Mouse (Mus musculus) stomach, embryonic 15.5 days (tissue): ENCODE results near the gene Olfr681. TPM values are rescaled to one million over a fixed set of nuclear protein-coding genes. Genes with fewer than 3 reads are reported as not detected.
"Not testable (repeated sequence)": the region's sequence is repeated elsewhere in the genome, so short reads cannot be mapped to it uniquely, and the experiment has no call there.

Experiments
- ATAC-seq: fragments of 200-750 bp; cut with Nextera tagmentation; 2 replicates; pipeline ENCODE4 v1.8.0; 2017; ENCODE audit warnings: low read depth, moderate number of reproducible peaks, moderate TSS enrichment; ENCODE audit not compliant: insufficient read depth, low FRiP score
- H3K27ac ChIP-seq: fragments of 300-500 bp; sonication (generic); 2 replicates; pipeline ENCODE4 v1.5.1; 2015; ENCODE audit warnings: mild to moderate bottlenecking, inconsistent platforms
- H3K27me3 ChIP-seq: fragments of 300-500 bp; sonication (generic); replicated peaks from 2 replicates; pipeline ENCODE4 v1.6.1; 2015; ENCODE audit warnings: inconsistent platforms
- H3K36me3 ChIP-seq: fragments of 300-500 bp; sonication (generic); 2 replicates; pipeline ENCODE4 v1.6.1; 2015; ENCODE audit warnings: inconsistent platforms
- H3K4me1 ChIP-seq: fragments of 300-500 bp; sonication (generic); 2 replicates; pipeline ENCODE4 v1.6.1; 2015; ENCODE audit warnings: inconsistent platforms
- H3K4me2 ChIP-seq: fragments of 300-500 bp; sonication (generic); 2 replicates; pipeline ENCODE4 v1.6.1; 2015; ENCODE audit warnings: mild to moderate bottlenecking, inconsistent platforms
- H3K4me3 ChIP-seq: fragments of 300-500 bp; sonication (generic); replicated peaks from 2 replicates; pipeline ENCODE4 v1.5.1; 2015; ENCODE audit warnings: inconsistent platforms
- H3K9ac ChIP-seq: fragments of 300-500 bp; sonication (generic); 2 replicates; pipeline ENCODE4 v1.6.1; 2015; ENCODE audit warnings: inconsistent platforms
- H3K9me3 ChIP-seq: fragments of 300-500 bp; sonication (generic); 2 replicates; pipeline ENCODE4 v1.6.1; 2016; ENCODE audit warnings: inconsistent platforms
- WGBS: fragments of 180-500 bp; shearing (Covaris S2); methylation state at CpG from one replicate; pipeline ENCODE4 v1.1.7; 2015; 5-methylcytosine and 5-hydroxymethylcytosine counted together
- polyA plus RNA-seq: library from polyadenylated mRNA; unstranded; fragments of >200 nt; fragmentation: Nextera tagmentation; extraction: Ambion mirVana; gene quantifications from 2 replicates; pipeline ENCODE4 v1.2.1, GENCODE M21; 2015

The Olfr681 gene
- not detected in 2 replicates for polyA plus RNA-seq

DNA sequence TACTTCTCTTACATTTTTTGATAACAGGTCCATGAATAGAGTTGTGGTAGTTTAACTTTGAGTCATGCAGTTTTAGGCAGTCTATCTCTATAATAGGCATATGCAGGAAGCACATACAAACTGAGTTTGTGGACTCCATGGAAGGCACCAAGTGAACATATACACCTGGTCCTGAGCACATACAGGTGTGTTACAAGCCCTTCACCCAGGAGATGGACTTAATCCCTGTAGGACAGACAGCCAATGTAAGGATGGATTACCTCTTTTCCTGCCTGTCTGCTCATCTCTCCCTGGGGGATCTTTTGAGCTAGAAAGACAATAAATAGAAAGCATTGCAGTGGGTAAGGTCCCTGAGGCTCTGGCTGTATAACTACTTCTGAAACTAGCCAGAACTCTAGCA is at the start of gene Olfr681:
TSS of gene Olfr681 (plus strand) at position 301 of the 400 bp plus-strand sequence.
- Histone ChIP-seq H3K4me1 (no peaks in the 10 kb centered on the region), H3K27ac (no peak within 1 kb of the TSS), H3K27me3 (no peaks in the 10 kb centered on the region), H3K9me3 (no peaks in the 10 kb centered on the region), H3K36me3 (no peaks in the 10 kb centered on the region), H3K4me3 (no peak within 1 kb of the TSS), H3K9ac (no peak within 1 kb of the TSS), H3K4me2 (no peak within 1 kb of the TSS)
- ATAC-seq: no peak

DNA sequence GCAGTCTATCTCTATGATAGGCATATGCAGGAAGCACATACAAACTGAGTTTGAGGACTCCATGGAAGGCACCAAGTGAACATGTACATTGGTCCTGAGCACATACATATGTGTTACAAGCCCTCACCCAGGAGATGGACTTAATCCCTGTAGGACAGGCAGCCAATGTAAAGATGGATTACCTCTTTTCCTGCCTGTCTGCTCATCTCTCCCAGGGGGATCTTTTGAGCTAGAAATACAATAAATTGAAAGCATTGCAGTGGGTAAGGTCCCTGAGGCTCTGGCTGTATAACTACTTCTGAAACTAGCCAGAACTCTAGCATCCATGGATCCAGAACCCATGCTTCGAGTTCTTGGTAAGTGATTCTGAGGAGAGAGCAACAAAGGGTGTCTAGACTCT is 35.7 kb upstream of the Olfr681 start, which contains the start of gene Olfr679:
TSS of gene Olfr679 (plus strand) at position 301 of the 400 bp plus-strand sequence.
- H3K9ac ChIP-seq: no peak within 1 kb of the TSS
- no peak within 1 kb of the TSS for H3K4me3 ChIP-seq
- H3K36me3 ChIP-seq: no peaks in the 10 kb centered on the region
- no peaks in the 10 kb centered on the region for H3K4me1 ChIP-seq
- no peaks in the 10 kb centered on the region for H3K27me3 ChIP-seq
- no peaks in the 10 kb centered on the region for H3K9me3 ChIP-seq
- H3K27ac ChIP-seq: no peak within 1 kb of the TSS
- ATAC-seq: no peak
- WGBS: 66% methylated on average over 1 of the region's 1 CpGs
- H3K4me2 ChIP-seq: no peak within 1 kb of the TSS

DNA sequence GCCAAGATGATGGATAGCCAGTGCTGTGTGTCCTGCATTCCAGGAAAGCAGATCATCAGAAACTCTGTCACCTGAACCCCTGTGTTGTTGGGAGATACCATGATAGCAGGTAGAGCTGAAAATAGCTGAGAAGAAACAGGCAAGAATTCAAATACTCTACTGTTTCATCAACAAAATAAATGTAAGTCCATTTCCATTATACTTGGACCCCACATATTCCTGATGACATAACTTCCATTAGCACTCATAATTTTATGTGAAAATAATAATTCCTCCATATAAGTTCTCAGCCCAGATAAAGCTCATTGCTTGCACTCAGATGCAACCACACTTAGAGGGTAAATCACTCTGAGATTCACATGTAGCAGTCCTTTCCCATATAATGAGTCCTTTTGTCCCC is 23.9 kb upstream of the Olfr681 start, which contains the start of gene Olfr680-ps1:
TSS of gene Olfr680-ps1 (minus strand) at position 101 of the 400 bp plus-strand sequence.
- H3K27me3 ChIP-seq, H3K4me3 ChIP-seq, H3K27ac ChIP-seq, H3K36me3 ChIP-seq, H3K4me2 ChIP-seq, ATAC-seq, H3K9me3 ChIP-seq, H3K4me1 ChIP-seq, H3K9ac ChIP-seq: not testable (repeated sequence)

DNA sequence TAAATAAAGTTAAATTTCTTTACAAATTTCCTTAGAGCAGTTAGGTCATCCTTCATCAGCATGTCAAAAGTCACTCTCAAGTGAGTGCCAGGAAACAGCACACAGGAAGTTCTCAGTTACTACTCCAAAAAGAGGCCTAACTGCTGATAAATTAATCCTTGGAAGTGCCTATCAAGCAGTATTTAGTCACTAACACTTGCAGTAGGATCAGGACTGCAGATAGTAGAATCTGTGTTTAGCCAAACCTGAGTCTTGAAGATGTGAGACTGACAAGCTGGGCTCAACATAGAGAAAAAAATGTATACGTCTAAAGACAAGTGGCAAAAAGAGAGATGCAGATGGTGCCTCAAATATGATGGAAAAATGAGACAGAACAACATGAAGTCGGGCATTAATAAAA is 24.6 kb downstream of the Olfr681 start:
- Histone ChIP-seq H3K9me3 (no peaks in the 10 kb centered on the region), H3K4me1 (no peaks in the 10 kb centered on the region), H3K4me3 (no peak overlapping the region), H3K9ac (no peak overlapping the region), H3K27ac (no peak overlapping the region), H3K4me2 (no peak overlapping the region), H3K27me3 (no peaks in the 10 kb centered on the region), H3K36me3 (no peaks in the 10 kb centered on the region)
- no peak for ATAC-seq
- WGBS: 63% methylated on average over 2 of the region's 2 CpGs

DNA sequence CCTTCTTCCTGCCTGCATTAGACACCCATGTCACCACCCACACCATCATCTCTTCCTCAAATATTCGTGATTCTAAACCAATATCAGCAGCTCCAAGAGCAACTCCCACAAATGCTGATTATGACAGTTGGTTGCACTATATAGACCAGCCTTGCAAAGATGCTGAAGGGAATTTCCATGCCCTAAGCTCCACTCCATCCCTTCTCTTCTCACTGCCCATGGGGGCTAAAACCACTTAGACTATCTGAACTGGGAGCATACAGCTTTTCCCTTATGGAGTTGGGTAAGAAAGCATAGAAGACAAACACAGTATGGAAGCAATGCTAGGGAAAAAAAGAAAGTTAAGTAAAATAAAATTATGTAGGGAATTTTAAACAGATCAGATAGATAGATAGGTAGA is 30.3 kb downstream of the Olfr681 start, which contains the start of gene Olfr683:
TSS of gene Olfr683 (minus strand) at position 101 of the 400 bp plus-strand sequence.
- H3K9ac ChIP-seq: no peak within 1 kb of the TSS
- no peak within 1 kb of the TSS for H3K4me3 ChIP-seq
- no peaks in the 10 kb centered on the region for H3K36me3 ChIP-seq
- H3K4me2 ChIP-seq: no peak within 1 kb of the TSS
- H3K27ac ChIP-seq: no peak within 1 kb of the TSS
- no peaks in the 10 kb centered on the region for H3K27me3 ChIP-seq
- WGBS: 70% methylated on average over 1 of the region's 1 CpGs
- no peaks in the 10 kb centered on the region for H3K9me3 ChIP-seq
- no peak for ATAC-seq
- no peaks in the 10 kb centered on the region for H3K4me1 ChIP-seq

DNA sequence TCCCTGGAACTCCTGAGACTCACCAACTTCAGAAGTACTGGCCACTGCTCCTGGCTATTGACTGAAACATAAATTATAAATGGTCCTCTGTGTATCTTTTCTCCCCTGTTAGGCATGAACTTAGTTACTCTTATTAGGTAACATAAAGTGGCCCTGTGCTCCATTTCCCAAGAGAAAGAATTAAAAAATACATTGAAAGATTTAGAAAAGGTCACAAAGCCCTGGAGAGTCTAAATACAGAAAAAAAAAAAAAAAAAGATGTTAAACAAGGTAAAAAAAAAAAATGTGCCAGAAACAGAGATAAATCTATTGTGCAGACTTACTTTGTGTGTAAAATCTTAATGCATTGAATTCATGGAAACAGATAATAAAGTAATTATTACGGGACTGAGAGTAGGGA is 46.9 kb downstream of the Olfr681 start, which contains the start of gene Olfr684:
TSS of gene Olfr684 (minus strand) at position 101 of the 400 bp plus-strand sequence.
- H3K9me3 ChIP-seq: no peaks in the 10 kb centered on the region
- 86% methylated on average over 1 of the region's 1 CpGs for WGBS
- ATAC-seq: no peak
- no peak within 1 kb of the TSS for H3K4me3 ChIP-seq
- H3K27me3 ChIP-seq: no peaks in the 10 kb centered on the region
- no peaks in the 10 kb centered on the region for H3K36me3 ChIP-seq
- H3K9ac ChIP-seq: no peak within 1 kb of the TSS
- no peak within 1 kb of the TSS for H3K27ac ChIP-seq
- H3K4me2 ChIP-seq: no peak within 1 kb of the TSS
- H3K4me1 ChIP-seq: no peaks in the 10 kb centered on the region

DNA sequence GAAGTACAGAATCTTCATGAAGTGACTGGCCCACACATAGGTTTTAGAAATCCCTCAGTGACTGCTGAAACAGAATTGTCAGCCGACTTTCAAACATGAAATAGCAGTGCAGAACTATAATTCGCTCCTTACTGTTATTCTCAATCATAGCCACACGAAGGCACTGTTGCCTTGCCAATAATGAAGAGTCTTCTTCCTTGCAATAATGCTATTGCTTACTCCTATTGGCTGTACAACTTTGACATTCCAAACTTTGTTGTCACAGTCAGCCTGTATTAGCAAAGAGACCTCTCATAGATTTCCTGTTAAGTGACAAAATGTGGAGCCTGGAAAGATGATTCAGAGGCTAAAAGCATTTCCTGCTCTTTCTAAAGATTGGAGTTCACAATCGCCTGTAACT is 54.1 kb downstream of the Olfr681 start:
- no peaks in the 10 kb centered on the region for H3K27me3 ChIP-seq
- no peaks in the 10 kb centered on the region for H3K4me1 ChIP-seq
- no peak overlapping the region for H3K9ac ChIP-seq
- H3K36me3 ChIP-seq: no peaks in the 10 kb centered on the region
- no peak for ATAC-seq
- 45% methylated on average over 4 of the region's 4 CpGs for WGBS
- H3K27ac ChIP-seq: no peak overlapping the region
- no peaks in the 10 kb centered on the region for H3K9me3 ChIP-seq
- no peak overlapping the region for H3K4me3 ChIP-seq
- no peak overlapping the region for H3K4me2 ChIP-seq

Other genes starting within 250 kb of the Olfr681 start
- gene Olfr665, start 238.8 kb upstream of the Olfr681 start, polyA plus RNA-seq: not detected in 2 replicates
- gene Olfr666, start 220.9 kb upstream of the Olfr681 start, polyA plus RNA-seq: not detected in 2 replicates
- not detected in 2 replicates for gene Olfr667, start 195.4 kb upstream of the Olfr681 start, polyA plus RNA-seq
- not detected in 2 replicates for gene Olfr668, start 188.8 kb upstream of the Olfr681 start, polyA plus RNA-seq
- not detected in 2 replicates for gene Olfr669, start 182.6 kb upstream of the Olfr681 start, polyA plus RNA-seq
- not detected in 2 replicates for gene Olfr670, start 154.2 kb upstream of the Olfr681 start, polyA plus RNA-seq
- not detected in 2 replicates for gene Olfr671, start 137.7 kb upstream of the Olfr681 start, polyA plus RNA-seq
- not detected in 2 replicates for gene Olfr672, start 114.8 kb upstream of the Olfr681 start, polyA plus RNA-seq
- gene Olfr675, start 88.4 kb upstream of the Olfr681 start, polyA plus RNA-seq: not detected in 2 replicates
- gene Olfr676, start 84.1 kb upstream of the Olfr681 start, polyA plus RNA-seq: not detected in 2 replicates
- gene Olfr677, start 65.5 kb upstream of the Olfr681 start, polyA plus RNA-seq: not detected in 2 replicates
- not detected in 2 replicates for gene Olfr678, start 52.4 kb upstream of the Olfr681 start, polyA plus RNA-seq
- not detected in 2 replicates for gene Olfr679, start 35.6 kb upstream of the Olfr681 start, polyA plus RNA-seq
- gene Olfr680-ps1, start 24.0 kb upstream of the Olfr681 start, polyA plus RNA-seq: not detected in 2 replicates
- not detected in 2 replicates for gene Olfr683, start 30.2 kb downstream of the Olfr681 start, polyA plus RNA-seq
- gene Olfr684, start 46.8 kb downstream of the Olfr681 start, polyA plus RNA-seq: not detected in 2 replicates
- not detected in 2 replicates for gene Olfr685, start 69.2 kb downstream of the Olfr681 start, polyA plus RNA-seq
- gene Olfr686, start 90.6 kb downstream of the Olfr681 start, polyA plus RNA-seq: not detected in 2 replicates
- gene Olfr688, start 171.3 kb downstream of the Olfr681 start, polyA plus RNA-seq: not detected in 2 replicates
- 0.08 TPM in 1 of 2 replicates, not detected in the other for gene Olfr689, start 194.3 kb downstream of the Olfr681 start, polyA plus RNA-seq
- gene Olfr690, start 217.3 kb downstream of the Olfr681 start, polyA plus RNA-seq: not detected in 2 replicates
- not detected in 2 replicates for gene Olfr691, start 225.4 kb downstream of the Olfr681 start, polyA plus RNA-seq